Mouse (Mus musculus) liver, embryonic 14.5 days (tissue): ENCODE measurements around the gene Arf1. TPM values are rescaled to one million over a fixed set of nuclear protein-coding genes. Genes with fewer than 3 reads are reported as not detected.

ENCODE experiments used
- ATAC-seq: fragments of 200-750 bp; cut with Nextera tagmentation; 2 replicates; pipeline ENCODE4 v1.8.0; 2017; ENCODE audit warnings: moderate number of reproducible peaks, mild to moderate bottlenecking, moderate library complexity; ENCODE audit not compliant: insufficient read depth
- DNase-seq, 3 experiments: peaks; one replicate each; pipeline ENCODE4 v3.0.0-alpha.2; 2012 to 2013; ENCODE audit warnings: low read depth in 3 of 3, low spot score in 3 of 3
- H3K27ac ChIP-seq: fragments of 300-500 bp; sonication (generic); 2 replicates; pipeline ENCODE4 v1.5.1; 2014; ENCODE audit warnings: moderate library complexity, mild to moderate bottlenecking, control low read depth, inconsistent platforms
- H3K27me3 ChIP-seq: fragments of 300-500 bp; sonication (generic); 2 replicates; pipeline ENCODE4 v1.6.1; 2014; ENCODE audit warnings: mild to moderate bottlenecking, low read length, moderate library complexity; ENCODE audit not compliant: control insufficient read depth, insufficient read depth
- H3K36me3 ChIP-seq: fragments of 300-500 bp; sonication (generic); replicated peaks from 2 replicates; pipeline ENCODE4 v1.6.1; 2014; ENCODE audit warnings: low read depth; ENCODE audit not compliant: control insufficient read depth, insufficient read depth
- H3K4me1 ChIP-seq, 2 experiments: fragments of 200-500 bp in 1 of 2; fragments of 300-500 bp in 1 of 2; sonication (generic) in 1 of 2; replicated peaks; 2 replicates each; pipeline ENCODE4 v1.6.1; 2012 to 2014; ENCODE audit warnings: antibody characterized with exemption in 1 of 2, inconsistent platforms in 1 of 2, low read length in 1 of 2; ENCODE audit not compliant: control insufficient read depth in 2 of 2, insufficient read depth in 2 of 2
- H3K4me2 ChIP-seq: fragments of 300-500 bp; sonication (generic); 2 replicates; pipeline ENCODE4 v1.6.1; 2014; ENCODE audit warnings: low read depth, mild to moderate bottlenecking, control low read depth, moderate library complexity
- H3K4me3 ChIP-seq, 2 experiments: fragments of 200-500 bp in 1 of 2; fragments of 300-500 bp in 1 of 2; sonication (generic) in 1 of 2; 2 replicates each; pipeline ENCODE4 v1.5.1; 2012 to 2014; ENCODE audit warnings: low read depth in 2 of 2, low read length in 2 of 2, mild to moderate bottlenecking in 2 of 2, control low read depth in 1 of 2, inconsistent platforms in 1 of 2, moderate library complexity in 1 of 2; ENCODE audit not compliant: insufficient read depth in 1 of 2
- H3K9ac ChIP-seq: fragments of 300-500 bp; sonication (generic); replicated peaks from 2 replicates; pipeline ENCODE4 v1.6.1; 2014; ENCODE audit warnings: mild to moderate bottlenecking, control low read depth, moderate library complexity
- H3K9me3 ChIP-seq: fragments of 300-500 bp; sonication (generic); 2 replicates; pipeline ENCODE4 v1.6.1; 2016; ENCODE audit warnings: low read length, mixed read lengths; ENCODE audit not compliant: control insufficient read depth
- CTCF ChIP-seq: IDR thresholded peaks from 2 replicates; pipeline ENCODE4 v1.5.1; 2016; ENCODE audit warnings: antibody characterized with exemption, low read depth, control low read depth
- EP300 ChIP-seq: IDR thresholded peaks from 2 replicates; pipeline ENCODE4 v1.6.1; 2016; ENCODE audit warnings: antibody characterized with exemption, low read depth
- WGBS: fragments of 180-500 bp; shearing (Covaris S2); extraction: QIAGEN DNeasy Blood & Tissue Kit; methylation state at CpG from one replicate; pipeline ENCODE4 v1.1.7; 2014; ENCODE audit not compliant: insufficient replicate concordance; 5-methylcytosine and 5-hydroxymethylcytosine counted together
- polyA plus RNA-seq, 2 experiments: library from polyadenylated mRNA; depleted of rRNA in 1 of 2; stranded (reverse) in 1 of 2; unstranded in 1 of 2; fragments of >200 nt; fragmentation: Nextera tagmentation in 1 of 2; extraction: Ambion mirVana in 1 of 2; gene quantifications; 2 replicates each; pipeline versions ENCODE4 v1.2.1 to v1.2.3; 2012 to 2014

The Arf1 gene
- polyA plus RNA-seq, 2 experiments: 190 to 227 TPM

DNA sequence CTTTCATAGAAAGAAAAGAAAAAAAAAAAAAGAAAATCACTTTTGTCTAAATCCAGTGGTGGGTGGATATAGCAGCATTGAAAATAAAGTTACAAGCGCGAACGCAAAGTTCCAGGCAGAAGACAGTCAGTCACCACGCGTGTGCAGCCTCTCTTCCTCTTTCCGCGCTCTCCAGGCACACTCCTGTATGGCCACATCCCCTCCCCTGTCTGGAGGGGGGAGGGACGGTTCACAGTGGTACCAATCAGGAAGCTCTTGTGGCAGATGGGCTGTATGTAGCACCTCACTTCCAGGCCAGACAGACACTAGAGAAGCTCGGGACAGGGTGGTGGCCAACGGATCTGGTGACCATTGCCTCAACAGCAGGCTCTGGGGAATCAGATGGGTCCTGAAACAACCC lies 20.0 kb upstream of the Arf1 start:
- Histone ChIP-seq H3K36me3 (no peaks in the 10 kb centered on the region), H3K9me3 (no peaks in the 10 kb centered on the region), H3K4me1 (no peaks in the 10 kb centered on the region), H3K4me3 (no peak overlapping the region), H3K9ac (no peak overlapping the region), H3K27me3 (peaks cover 43% of the 10 kb centered on the region), H3K27ac (no peak overlapping the region), H3K4me2 (no peak overlapping the region)
- ATAC-seq (no peak), DNase-seq (no peak)
- TF ChIP-seq EP300 (no peak), CTCF (no peak)
- WGBS: 12% methylated on average over 10 of the region's 10 CpGs

- WGBS: 23% methylated on average over 6 of the region's 6 CpGs
- DNase-seq (no peak), ATAC-seq (no peak)
- Histone ChIP-seq H3K9ac (no peak overlapping the region), H3K9me3 (no peaks in the 10 kb centered on the region), H3K4me2 (no peak overlapping the region), H3K4me3 (no peak overlapping the region), H3K36me3 (no peaks in the 10 kb centered on the region), H3K27ac (no peak overlapping the region), H3K4me1 (no peaks in the 10 kb centered on the region), H3K27me3 (peaks cover 40% of the 10 kb centered on the region)
- TF ChIP-seq EP300: no peak
- no peak for TF ChIP-seq CTCF
Measured at GRCm38 (mm10) chr11:59243856-59244255, 15.8 kb upstream of the Arf1 start.

DNA sequence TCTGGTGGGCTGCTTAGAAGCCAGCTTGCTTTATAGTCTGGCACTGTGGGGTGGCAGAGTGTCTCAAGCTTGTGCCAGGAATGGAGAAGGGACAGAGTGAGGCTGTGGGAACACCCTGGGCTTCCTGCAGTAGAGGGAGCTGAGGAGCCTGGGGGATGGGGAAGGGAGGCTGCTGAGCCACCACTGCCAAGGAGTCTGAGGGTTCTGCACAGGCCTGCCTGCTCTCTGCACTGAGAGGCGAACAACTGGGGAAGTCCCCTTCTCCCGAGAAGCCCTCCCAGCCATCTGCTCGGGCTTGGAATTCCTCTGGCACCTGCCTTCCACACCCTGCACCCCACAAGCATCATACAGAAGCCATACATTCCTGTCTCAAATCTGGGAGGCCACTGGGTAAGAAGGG lies 13.8 kb upstream of the Arf1 start:
- no peak for ATAC-seq
- peaks cover 24% of the 10 kb centered on the region for H3K27me3 ChIP-seq

DNA sequence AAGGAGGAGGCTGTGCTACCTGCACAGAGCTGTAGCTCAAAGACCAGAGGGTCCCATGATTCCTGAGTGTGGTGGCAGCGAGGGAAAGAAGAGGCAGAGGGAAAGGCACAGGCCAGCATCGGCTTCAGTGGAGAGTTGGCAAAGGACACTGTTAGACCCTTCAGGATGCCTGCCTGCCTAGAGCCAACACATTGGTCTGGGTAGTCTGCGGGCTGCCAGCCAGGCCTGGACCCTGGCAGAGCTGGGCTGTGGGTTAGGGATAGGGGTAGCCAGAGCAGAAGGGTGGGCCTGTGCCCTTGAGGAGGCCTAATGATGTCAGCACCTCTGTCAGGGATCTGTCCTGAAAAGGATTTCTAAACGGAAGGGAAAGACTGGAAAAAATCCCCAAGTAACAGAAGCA lies 11.7 kb upstream of the Arf1 start:
- Histone ChIP-seq H3K4me3 (no peak overlapping the region), H3K27me3 (peaks cover 24% of the 10 kb centered on the region), H3K36me3 (no peaks in the 10 kb centered on the region), H3K27ac (no peak overlapping the region), H3K9me3 (no peaks in the 10 kb centered on the region), H3K9ac (no peak overlapping the region), H3K4me2 (no peak overlapping the region), H3K4me1 (no peaks in the 10 kb centered on the region)
- DNase-seq (no peak), ATAC-seq (no peak)
- TF ChIP-seq EP300 (no peak), CTCF (no peak)
- 65% methylated on average over 4 of the region's 4 CpGs for WGBS

More for the DNA sequence above, 13.8 kb upstream of the Arf1 start:
- no peak overlapping the region for H3K4me3 ChIP-seq
- no peak overlapping the region for H3K9ac ChIP-seq
- no peaks in the 10 kb centered on the region for H3K4me1 ChIP-seq
- H3K36me3 ChIP-seq: no peaks in the 10 kb centered on the region
- DNase-seq: no peak
- no peaks in the 10 kb centered on the region for H3K9me3 ChIP-seq
- 19% methylated on average over 3 of the region's 3 CpGs for WGBS
- TF ChIP-seq CTCF (no peak), EP300 (no peak)
- H3K27ac ChIP-seq: no peak overlapping the region
- H3K4me2 ChIP-seq: no peak overlapping the region

GRCm38 (mm10) chr11:59239428-59239785 lies 11.3 kb upstream of the Arf1 start:
- Histone ChIP-seq H3K9ac (no peak overlapping the region), H3K4me3 (no peak overlapping the region), H3K4me2 (no peak overlapping the region), H3K36me3 (no peaks in the 10 kb centered on the region), H3K9me3 (no peaks in the 10 kb centered on the region), H3K27me3 (peaks cover 24% of the 10 kb centered on the region), H3K27ac (no peak overlapping the region), H3K4me1 (no peaks in the 10 kb centered on the region)
- no peak for TF ChIP-seq EP300
- no peak for TF ChIP-seq CTCF
- 47% methylated on average over 4 of the region's 4 CpGs for WGBS
- DNase-seq (no peak), ATAC-seq (no peak)
